Mouse (Mus musculus): ENCODE data around the gene Xpo5.

- TF ChIP-seq CTCF (IDR thresholded peaks at IDR 0.05; ENCODE audit: borderline replicate concordance, extremely low read depth, insufficient read depth, insufficient read length) = no peak
- TF ChIP-seq POLR2A (IDR thresholded peaks at IDR 0.05; ENCODE audit: borderline replicate concordance, extremely low read depth, insufficient read depth, insufficient read length, poor library complexity, severe bottlenecking) = no peak
Observed at GRCm38 (mm10) chr17:46254106-46254505, 51.5 kb downstream of the Xpo5 start.

All from brain, embryonic 14.5 days (tissue).